Mouse (Mus musculus) midbrain, embryonic 16.5 days (tissue): Measurements from ENCODE around the gene Mtmr3. TPM values are rescaled to one million over a fixed set of nuclear protein-coding genes. Genes with fewer than 3 reads are reported as not detected.
"Not testable (repeated sequence)": the region's sequence is repeated elsewhere in the genome, so short reads cannot be mapped to it uniquely, and the experiment has no call there.

Source experiments
- ATAC-seq: fragments of 200-750 bp; cut with Nextera tagmentation; 2 replicates; pipeline ENCODE4 v1.8.0; 2017; ENCODE audit warnings: moderate TSS enrichment
- H3K27ac ChIP-seq: fragments of 300-500 bp; sonication (generic); 2 replicates; pipeline ENCODE4 v1.5.1; 2014; ENCODE audit warnings: mild to moderate bottlenecking, low read length, mixed read lengths
- H3K27me3 ChIP-seq: fragments of 300-500 bp; sonication (generic); 2 replicates; pipeline ENCODE4 v1.6.1; 2014; ENCODE audit warnings: low read depth, low read length, mixed read lengths; ENCODE audit not compliant: control insufficient read depth, insufficient read depth
- H3K36me3 ChIP-seq: fragments of 300-500 bp; sonication (generic); 2 replicates; pipeline ENCODE4 v1.6.1; 2014; ENCODE audit warnings: mild to moderate bottlenecking, low read length, moderate library complexity, mixed read lengths; ENCODE audit not compliant: control insufficient read depth, insufficient read depth
- H3K4me1 ChIP-seq: fragments of 300-500 bp; sonication (generic); 2 replicates; pipeline ENCODE4 v1.6.1; 2014; ENCODE audit warnings: mild to moderate bottlenecking, low read length, mixed read lengths; ENCODE audit not compliant: control insufficient read depth, insufficient read depth
- H3K4me2 ChIP-seq: fragments of 300-500 bp; sonication (generic); 2 replicates; pipeline ENCODE4 v1.6.1; 2014; ENCODE audit warnings: mild to moderate bottlenecking, low read length, mixed read lengths
- H3K4me3 ChIP-seq: fragments of 300-500 bp; sonication (generic); 2 replicates; pipeline ENCODE4 v1.5.1; 2014; ENCODE audit warnings: low read depth, mild to moderate bottlenecking, low read length, moderate library complexity, mixed read lengths
- H3K9ac ChIP-seq: fragments of 300-500 bp; sonication (generic); 2 replicates; pipeline ENCODE4 v1.6.1; 2014; ENCODE audit warnings: low read depth, low read length, mixed read lengths
- H3K9me3 ChIP-seq: fragments of 300-500 bp; sonication (generic); replicated peaks from 2 replicates; pipeline ENCODE4 v1.6.1; 2014; ENCODE audit warnings: mild to moderate bottlenecking, low read length, mixed read lengths; ENCODE audit not compliant: control insufficient read depth, poor library complexity, severe bottlenecking
- WGBS: fragments of 180-500 bp; shearing (Covaris S2); extraction: QIAGEN DNeasy Blood & Tissue Kit; methylation state at CpG from one replicate; pipeline ENCODE4 v1.1.7; 2014; 5-methylcytosine and 5-hydroxymethylcytosine counted together
- polyA plus RNA-seq: library from polyadenylated mRNA; unstranded; fragments of >200 nt; fragmentation: Nextera tagmentation; extraction: Ambion mirVana; gene quantifications from 2 replicates; pipeline ENCODE4 v1.2.1, GENCODE M21; 2015

Mtmr3 gene
- polyA plus RNA-seq, 1 experiment from 2014 or later, result 34.7 TPM

- no peak overlapping the region for H3K9ac ChIP-seq
- WGBS, result 88% methylated on average over 4 of the region's 4 CpGs
- H3K4me2 ChIP-seq, result no peak overlapping the region
- H3K27me3 ChIP-seq, result no peaks in the 10 kb centered on the region
- H3K4me3 ChIP-seq, result no peak overlapping the region
- peaks cover 24% of the 10 kb centered on the region for H3K4me1 ChIP-seq
- no peaks in the 10 kb centered on the region for H3K36me3 ChIP-seq
- no peak for ATAC-seq
- no peaks in the 10 kb centered on the region for H3K9me3 ChIP-seq
- H3K27ac ChIP-seq, result no peak overlapping the region
These were observed 2.9 kb downstream of the Mtmr3 start for GRCm38 (mm10) chr11:4591811-4592210.

GRCm38 (mm10) chr11:4578682-4579081 lies 16.0 kb downstream of the Mtmr3 start:
- Histone ChIP-seq H3K4me2 (no peak overlapping the region), H3K9ac (no peak overlapping the region), H3K27me3 (no peaks in the 10 kb centered on the region), H3K4me3 (no peak overlapping the region), H3K36me3 (no peaks in the 10 kb centered on the region), H3K27ac (no peak overlapping the region), H3K9me3 (no peaks in the 10 kb centered on the region), H3K4me1 (peaks cover 2% of the 10 kb centered on the region)
- 70% methylated on average over 2 of the region's 2 CpGs for WGBS
- ATAC-seq, result no peak

GRCm38 (mm10) chr11:4577079-4577478 lies 17.6 kb downstream of the Mtmr3 start:
- H3K9ac ChIP-seq, result no peak overlapping the region

DNA sequence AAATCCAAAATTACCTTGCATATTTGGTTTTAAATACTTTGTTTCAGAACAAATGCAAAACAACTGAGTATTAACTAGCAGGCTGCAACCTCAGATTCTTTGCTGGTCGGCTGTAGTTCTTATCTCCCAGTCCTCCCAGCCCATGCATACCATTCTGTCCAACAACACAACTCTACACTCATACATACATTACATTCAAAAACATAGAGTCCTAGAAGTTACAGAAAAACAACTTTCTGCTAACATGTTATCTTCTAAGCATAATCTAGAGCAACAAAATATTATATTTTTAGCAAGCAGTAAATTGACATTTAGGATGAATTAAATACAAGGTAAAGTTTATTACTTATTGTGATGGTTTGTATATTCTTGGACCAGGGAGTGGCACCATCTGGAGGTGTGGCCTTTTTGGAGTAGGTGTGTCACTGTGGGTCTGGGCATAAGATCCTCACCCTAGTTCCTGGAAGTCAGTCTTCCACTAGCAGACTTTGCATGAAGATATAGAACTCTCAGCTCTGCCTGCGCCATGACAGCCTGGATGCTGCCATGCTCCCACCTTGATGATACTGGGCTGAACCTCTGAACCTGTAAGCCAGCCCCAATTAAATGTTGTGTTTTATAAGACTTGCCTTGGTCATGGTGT lies 18.5 kb downstream of the Mtmr3 start:
- not testable (repeated sequence) for H3K4me3 ChIP-seq, H3K27me3 ChIP-seq, H3K9me3 ChIP-seq, ATAC-seq, H3K36me3 ChIP-seq, H3K4me1 ChIP-seq, H3K27ac ChIP-seq, H3K4me2 ChIP-seq, H3K9ac ChIP-seq
- WGBS, result 91% methylated on average over 2 of the region's 2 CpGs

More at GRCm38 (mm10) chr11:4577079-4577478, 17.6 kb downstream of the Mtmr3 start:
- 95% methylated on average over 2 of the region's 2 CpGs for WGBS
- no peak for ATAC-seq
- Histone ChIP-seq H3K4me2 (no peak overlapping the region), H3K4me1 (peaks cover 2% of the 10 kb centered on the region), H3K9me3 (no peaks in the 10 kb centered on the region), H3K27me3 (no peaks in the 10 kb centered on the region), H3K36me3 (no peaks in the 10 kb centered on the region), H3K27ac (no peak overlapping the region), H3K4me3 (no peak overlapping the region)

GRCm38 (mm10) chr11:4571491-4571901 lies 23.2 kb downstream of the Mtmr3 start:
- Histone ChIP-seq H3K27ac (no peak overlapping the region), H3K9ac (no peak overlapping the region), H3K4me1 (peaks cover 2% of the 10 kb centered on the region), H3K4me2 (no peak overlapping the region), H3K36me3 (no peaks in the 10 kb centered on the region), H3K27me3 (no peaks in the 10 kb centered on the region), H3K4me3 (no peak overlapping the region), H3K9me3 (no peaks in the 10 kb centered on the region)
- ATAC-seq, result no peak
- WGBS, result 80% methylated on average over 4 of the region's 4 CpGs

DNA sequence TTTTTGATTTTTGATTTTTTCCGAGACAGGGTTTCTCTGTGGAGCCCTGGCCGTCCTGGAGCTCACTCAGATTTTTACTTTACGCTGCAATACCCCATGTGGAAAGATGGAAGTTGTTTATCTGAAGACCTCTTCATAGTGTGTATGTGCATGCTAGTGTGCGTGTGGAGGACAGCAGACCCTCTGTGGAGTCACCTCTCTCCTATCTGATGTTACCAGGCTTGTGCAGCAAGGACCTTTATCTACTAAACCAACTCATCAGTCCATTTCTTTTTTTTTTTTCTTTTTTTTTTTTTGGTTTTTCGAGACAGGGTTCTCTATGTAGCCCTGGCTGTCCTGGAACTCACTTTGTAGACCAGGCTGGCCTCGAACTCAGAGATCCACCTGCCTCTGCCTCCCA lies 28.3 kb downstream of the Mtmr3 start:
- Histone ChIP-seq H3K4me3 (no peak overlapping the region), H3K4me1 (no peaks in the 10 kb centered on the region), H3K4me2 (no peak overlapping the region), H3K27ac (no peak overlapping the region), H3K9me3 (no peaks in the 10 kb centered on the region), H3K27me3 (no peaks in the 10 kb centered on the region), H3K9ac (no peak overlapping the region), H3K36me3 (no peaks in the 10 kb centered on the region)
- no peak for ATAC-seq
- WGBS, result 96% methylated on average over 6 of the region's 6 CpGs

DNA sequence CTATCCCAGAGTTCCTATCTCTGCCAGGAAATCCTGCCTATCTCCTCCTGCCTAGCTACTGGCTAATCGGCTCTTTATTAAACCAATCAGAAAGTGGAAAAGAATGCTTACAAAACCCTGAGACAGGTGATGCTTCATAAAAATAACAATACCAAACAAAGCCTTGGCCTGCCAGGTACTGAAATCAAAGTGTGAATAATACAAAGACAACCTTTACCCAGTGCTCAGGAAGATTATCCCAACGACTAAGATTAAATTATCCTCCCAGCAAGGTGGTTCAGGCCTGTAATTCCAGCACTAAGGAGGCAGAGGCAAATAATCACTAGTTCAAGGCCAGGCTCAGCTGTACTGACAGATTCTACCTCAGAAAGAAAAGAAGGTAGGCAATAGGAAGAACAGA lies 29.1 kb downstream of the Mtmr3 start:
- H3K9ac ChIP-seq, result no peak overlapping the region
- 81% methylated on average over 2 of the region's 2 CpGs for WGBS
- no peak for ATAC-seq
- no peak overlapping the region for H3K27ac ChIP-seq
- H3K9me3 ChIP-seq, result no peaks in the 10 kb centered on the region
- no peaks in the 10 kb centered on the region for H3K36me3 ChIP-seq
- H3K27me3 ChIP-seq, result no peaks in the 10 kb centered on the region
- no peak overlapping the region for H3K4me2 ChIP-seq
- no peaks in the 10 kb centered on the region for H3K4me1 ChIP-seq
- H3K4me3 ChIP-seq, result no peak overlapping the region

DNA sequence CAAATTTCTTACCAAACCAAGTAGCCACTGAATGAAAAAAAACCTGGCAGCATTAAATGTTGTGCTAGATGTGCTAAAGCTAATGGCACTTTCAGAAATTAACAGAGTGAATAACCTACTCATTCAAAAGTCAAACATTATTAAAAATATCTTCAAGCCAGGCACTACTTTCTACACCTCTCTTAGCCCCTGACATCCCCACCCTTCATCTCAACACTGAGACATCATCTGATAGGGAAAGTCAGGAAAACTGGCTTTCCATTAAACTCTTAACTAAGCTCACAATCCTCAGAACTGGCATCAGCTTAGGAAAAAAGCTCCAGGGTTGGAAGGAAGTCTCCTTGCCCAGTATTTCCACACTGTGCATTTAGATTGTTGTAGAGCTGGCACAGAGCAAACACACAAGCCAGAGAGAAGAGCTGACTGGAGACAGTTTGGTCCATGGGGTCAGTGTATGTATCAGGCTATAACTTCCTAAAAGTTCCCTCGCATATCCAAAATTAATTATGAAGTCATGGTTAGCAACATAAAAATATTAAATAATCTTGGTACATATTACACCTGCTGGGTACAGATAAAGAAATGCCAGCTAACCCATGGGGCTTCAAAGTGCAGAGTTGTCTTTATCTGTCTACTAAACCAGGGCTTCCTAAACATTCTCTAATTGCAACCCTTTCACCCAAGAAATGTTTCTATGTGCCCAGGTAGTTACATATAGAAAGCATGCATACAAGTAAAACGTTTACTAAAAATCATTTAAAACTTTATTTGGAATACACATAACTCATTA lies 41.2 kb downstream of the Mtmr3 start:
- Histone ChIP-seq H3K4me2 (no peak overlapping the region), H3K4me1 (no peaks in the 10 kb centered on the region), H3K9ac (no peak overlapping the region), H3K9me3 (no peaks in the 10 kb centered on the region), H3K27ac (no peak overlapping the region), H3K36me3 (no peaks in the 10 kb centered on the region), H3K27me3 (no peaks in the 10 kb centered on the region), H3K4me3 (no peak overlapping the region)
- WGBS, result 95% methylated on average over 2 of the region's 2 CpGs
- no peak for ATAC-seq

GRCm38 (mm10) chr11:4547569-4547968 lies 47.1 kb downstream of the Mtmr3 start:
- no peak overlapping the region for H3K27ac ChIP-seq
- peaks cover 2% of the 10 kb centered on the region; the same call in 1 of the 2 replicates for H3K4me1 ChIP-seq
- no peak for ATAC-seq
- no peaks in the 10 kb centered on the region for H3K36me3 ChIP-seq
- no peaks in the 10 kb centered on the region for H3K27me3 ChIP-seq
- H3K4me3 ChIP-seq, result no peak overlapping the region
- 98% methylated on average over 4 of the region's 4 CpGs for WGBS
- H3K4me2 ChIP-seq, result no peak overlapping the region
- H3K9ac ChIP-seq, result no peak overlapping the region
- H3K9me3 ChIP-seq, result no peaks in the 10 kb centered on the region
